Mouse (Mus musculus): Measurements from ENCODE around the gene Babam1. TPM values are rescaled to one million over a fixed set of nuclear protein-coding genes. Genes with fewer than 3 reads are reported as not detected.
A peak's percentile ranks its signal among the peaks of the same experiment; 100 is the strongest.

The Babam1 gene
- polyA plus RNA-seq, 1 experiment from 2014 or later, result 54.7 TPM

- peak within 1 kb of the TSS; percentile 92 for H3K4me2 ChIP-seq (replicated peaks; ENCODE audit: low read depth)
- no peaks in the 10 kb centered on the region for H3K9me3 ChIP-seq (ENCODE audit: control insufficient read depth, low read length)
- peaks cover 11% of the 10 kb centered on the region for H3K4me1 ChIP-seq (replicated peaks; ENCODE audit: control insufficient read depth, insufficient read depth)
- peak within 1 kb of the TSS; percentile 50 for H3K9ac ChIP-seq (ENCODE audit: low read length)
- peaks cover 3% of the 10 kb centered on the region for H3K36me3 ChIP-seq (ENCODE audit: control insufficient read depth, insufficient read depth, low read length)
- peak within 1 kb of the TSS; percentile 58 for H3K4me3 ChIP-seq (ENCODE audit: low read depth, low read length)
- 0 out of 2 replicates have a peak within 1 kb of the TSS, but pooled peaks have one; percentile 18 for H3K27ac ChIP-seq (replicated peaks)
- H3K27me3 ChIP-seq (ENCODE audit: control insufficient read depth, insufficient read depth, low read length), result no peaks in the 10 kb centered on the region
- DNase-seq (ENCODE audit: low spot score), result peak; percentile 97
- TF ChIP-seq EP300 (optimal IDR thresholded peaks at IDR 0.05) (no peak), CTCF (IDR thresholded peaks at IDR 0.05; ENCODE audit: low read depth) (peak; percentile 80)
- ATAC-seq (ENCODE audit: low FRiP score, low TSS enrichment), result peak; percentile 93
- WGBS, result 11% methylated on average over 33 of the region's 33 CpGs
Observed at GRCm38 (mm10) chr8:71405401-71406098, 8.9 kb downstream of the Babam1 start, which contains the start of gene Ankle1. Gene Ankle1 (plus strand): TSS chr8:71406010.

GRCm38 (mm10) chr8:71406099-71407015 is 9.7 kb downstream of the Babam1 start:
- ATAC-seq (ENCODE audit: low FRiP score, low TSS enrichment) (peak; percentile 68), DNase-seq (ENCODE audit: low spot score) (peak; percentile 82)
- TF ChIP-seq EP300 (optimal IDR thresholded peaks at IDR 0.05), result no peak
- peak; percentile 83 for TF ChIP-seq CTCF (IDR thresholded peaks at IDR 0.05; ENCODE audit: low read depth)
- Histone ChIP-seq H3K9ac (ENCODE audit: low read length) (peak overlapping the region; percentile 50), H3K27me3 (ENCODE audit: control insufficient read depth, insufficient read depth, low read length) (no peaks in the 10 kb centered on the region), H3K4me3 (ENCODE audit: low read depth, low read length) (peak overlapping the region; percentile 58), H3K27ac (replicated peaks) (no peak overlapping the region), H3K4me2 (replicated peaks; ENCODE audit: low read depth) (peak overlapping the region; percentile 92), H3K9me3 (ENCODE audit: control insufficient read depth, low read length) (no peaks in the 10 kb centered on the region), H3K36me3 (ENCODE audit: control insufficient read depth, insufficient read depth, low read length) (peaks cover 3% of the 10 kb centered on the region), H3K4me1 (replicated peaks; ENCODE audit: control insufficient read depth, insufficient read depth) (peaks cover 11% of the 10 kb centered on the region)
- WGBS, result under 1% methylated on average over 49 of the region's 55 CpGs

- DNase-seq (ENCODE audit: low spot score) (no peak), ATAC-seq (ENCODE audit: low FRiP score, low TSS enrichment) (no peak)
- H3K9me3 ChIP-seq (ENCODE audit: control insufficient read depth, low read length), result no peaks in the 10 kb centered on the region
- H3K4me3 ChIP-seq (ENCODE audit: low read depth, low read length), result no peak overlapping the region
- WGBS, result 93% methylated on average over 14 of the region's 14 CpGs
- no peak overlapping the region for H3K4me2 ChIP-seq (replicated peaks; ENCODE audit: low read depth)
- no peak overlapping the region for H3K27ac ChIP-seq (replicated peaks)
- peaks cover 3% of the 10 kb centered on the region for H3K36me3 ChIP-seq (ENCODE audit: control insufficient read depth, insufficient read depth, low read length)
- TF ChIP-seq EP300 (optimal IDR thresholded peaks at IDR 0.05), result no peak
- no peak for TF ChIP-seq CTCF (IDR thresholded peaks at IDR 0.05; ENCODE audit: low read depth)
- H3K27me3 ChIP-seq (ENCODE audit: control insufficient read depth, insufficient read depth, low read length), result no peaks in the 10 kb centered on the region
- H3K9ac ChIP-seq (ENCODE audit: low read length), result no peak overlapping the region
- H3K4me1 ChIP-seq (replicated peaks; ENCODE audit: control insufficient read depth, insufficient read depth), result peaks cover 11% of the 10 kb centered on the region
Observed at GRCm38 (mm10) chr8:71407441-71407840, 10.8 kb downstream of the Babam1 start.

GRCm38 (mm10) chr8:71408231-71408630 is 11.6 kb downstream of the Babam1 start:
- no peaks in the 10 kb centered on the region for H3K27me3 ChIP-seq (ENCODE audit: control insufficient read depth, insufficient read depth, low read length)
- H3K4me1 ChIP-seq (replicated peaks; ENCODE audit: control insufficient read depth, insufficient read depth), result peaks cover 11% of the 10 kb centered on the region
- 90% methylated on average over 4 of the region's 4 CpGs for WGBS
- peaks cover 3% of the 10 kb centered on the region for H3K36me3 ChIP-seq (ENCODE audit: control insufficient read depth, insufficient read depth, low read length)
- no peak overlapping the region for H3K27ac ChIP-seq (replicated peaks)
- H3K9me3 ChIP-seq (ENCODE audit: control insufficient read depth, low read length), result no peaks in the 10 kb centered on the region
- TF ChIP-seq CTCF (IDR thresholded peaks at IDR 0.05; ENCODE audit: low read depth), result no peak
- TF ChIP-seq EP300 (optimal IDR thresholded peaks at IDR 0.05), result no peak
- no peak overlapping the region for H3K9ac ChIP-seq (ENCODE audit: low read length)
- no peak overlapping the region for H3K4me2 ChIP-seq (replicated peaks; ENCODE audit: low read depth)
- DNase-seq (ENCODE audit: low spot score) (no peak), ATAC-seq (ENCODE audit: low FRiP score, low TSS enrichment) (no peak)
- no peak overlapping the region for H3K4me3 ChIP-seq (ENCODE audit: low read depth, low read length)

GRCm38 (mm10) chr8:71411535-71412273 is 15.0 kb downstream of the Babam1 start:
- no peak overlapping the region for H3K27ac ChIP-seq (replicated peaks)
- no peak overlapping the region for H3K4me2 ChIP-seq (replicated peaks; ENCODE audit: low read depth)
- 0 out of 2 replicates have a peak, but pooled peaks cover 2% of the 10 kb centered on the region for H3K4me1 ChIP-seq (replicated peaks; ENCODE audit: control insufficient read depth, insufficient read depth)
- no peak for TF ChIP-seq CTCF (IDR thresholded peaks at IDR 0.05; ENCODE audit: low read depth)
- TF ChIP-seq EP300 (optimal IDR thresholded peaks at IDR 0.05), result no peak
- WGBS, result 40% methylated on average over 11 of the region's 11 CpGs
- no peak overlapping the region for H3K9ac ChIP-seq (ENCODE audit: low read length)
- H3K9me3 ChIP-seq (ENCODE audit: control insufficient read depth, low read length), result no peaks in the 10 kb centered on the region
- ATAC-seq (ENCODE audit: low FRiP score, low TSS enrichment), result peak; percentile 26; the same call in 1 of the 2 replicates
- no peak overlapping the region for H3K4me3 ChIP-seq (ENCODE audit: low read depth, low read length)
- H3K27me3 ChIP-seq (ENCODE audit: control insufficient read depth, insufficient read depth, low read length), result no peaks in the 10 kb centered on the region
- no peak for DNase-seq (ENCODE audit: low spot score)
- peaks cover 3% of the 10 kb centered on the region for H3K36me3 ChIP-seq (ENCODE audit: control insufficient read depth, insufficient read depth, low read length)
